Mouse (Mus musculus): ENCODE measurements around the gene Dnajc2. TPM values are rescaled to one million over a fixed set of nuclear protein-coding genes. Genes with fewer than 3 reads are reported as not detected.

The Dnajc2 gene
- polyA plus RNA-seq, 1 experiment, result 22.3 TPM

DNA sequence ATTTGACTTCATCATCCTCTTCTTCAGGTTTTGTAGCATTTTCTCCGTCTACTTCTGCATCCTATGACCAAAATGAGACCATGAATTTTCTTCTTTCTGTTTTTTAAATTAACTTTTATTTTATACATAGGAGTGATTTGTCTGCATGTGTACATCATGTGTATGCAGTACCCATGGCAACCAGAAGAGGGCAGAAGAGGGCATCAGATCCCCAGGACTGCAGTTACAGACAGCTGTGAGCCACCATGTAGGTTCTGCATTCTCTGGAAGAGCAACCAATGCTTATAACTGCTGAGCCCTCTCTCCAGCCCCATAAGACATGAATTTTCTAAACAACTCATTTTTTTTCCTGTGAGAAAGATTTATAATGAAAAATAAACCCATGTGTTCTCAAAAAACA is 28.9 kb upstream of the Dnajc2 start:
- Histone ChIP-seq H3K4me3 (ENCODE audit: insufficient read depth, poor library complexity, severe bottlenecking) (no peak overlapping the region), H3K79me3 (ENCODE audit: low read depth) (no peaks in the 10 kb centered on the region), H3K36me3 (ENCODE audit: control insufficient read depth, insufficient read depth) (no peaks in the 10 kb centered on the region), H3ac (ENCODE audit: control insufficient read depth, insufficient read length, low read depth) (no peak overlapping the region), H3K79me2 (ENCODE audit: control insufficient read depth, insufficient read depth) (no peaks in the 10 kb centered on the region), H3K27me3 (ENCODE audit: control insufficient read depth, insufficient read depth, insufficient read length) (no peaks in the 10 kb centered on the region)
- TF ChIP-seq USF1 (IDR thresholded peaks at IDR 0.05; ENCODE audit: low read depth) (no peak), CTCF (IDR thresholded peaks at IDR 0.05; ENCODE audit: control insufficient read depth, insufficient read depth, insufficient read length) (no peak), FOSL1 (IDR thresholded peaks at IDR 0.05; ENCODE audit: insufficient read depth, low read length, poor library complexity, severe bottlenecking) (no peak), MYOG (IDR thresholded peaks at IDR 0.05; ENCODE audit: control insufficient read depth, extremely low read depth, insufficient read length) (no peak), CEBPB (IDR thresholded peaks at IDR 0.05; ENCODE audit: low read depth) (no peak), MYOD1 (IDR thresholded peaks at IDR 0.05; ENCODE audit: control insufficient read depth, insufficient read length, low read depth) (no peak), MAX (IDR thresholded peaks at IDR 0.05) (no peak)

DNA sequence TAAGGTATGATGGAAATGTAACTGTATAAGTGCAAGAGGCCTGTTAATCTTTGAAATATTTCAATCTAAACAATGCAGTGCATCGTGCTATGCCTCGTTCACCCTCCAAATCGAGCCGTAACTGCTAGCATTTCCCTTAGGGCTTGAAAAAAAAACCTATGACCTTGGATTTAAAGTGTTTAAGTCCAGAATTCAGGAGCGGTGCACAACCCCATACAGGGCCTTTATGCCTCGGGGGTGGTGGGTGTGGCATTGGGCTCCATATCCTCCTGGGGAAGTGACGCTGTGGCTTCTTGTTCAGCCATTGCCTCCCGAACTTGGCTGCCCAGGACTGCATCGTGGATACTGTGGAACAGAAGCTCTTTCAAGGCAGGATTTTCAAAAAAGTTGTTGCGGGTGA is 25.9 kb upstream of the Dnajc2 start:
- Histone ChIP-seq H3K36me3 (ENCODE audit: control insufficient read depth, insufficient read depth) (no peaks in the 10 kb centered on the region), H3K27me3 (ENCODE audit: control insufficient read depth, insufficient read depth, insufficient read length) (no peaks in the 10 kb centered on the region), H3K79me3 (ENCODE audit: low read depth) (no peaks in the 10 kb centered on the region), H3K4me3 (ENCODE audit: insufficient read depth, poor library complexity, severe bottlenecking) (no peak overlapping the region), H3ac (ENCODE audit: control insufficient read depth, insufficient read length, low read depth) (no peak overlapping the region), H3K79me2 (ENCODE audit: control insufficient read depth, insufficient read depth) (no peaks in the 10 kb centered on the region)
- TF ChIP-seq MYOD1 (IDR thresholded peaks at IDR 0.05; ENCODE audit: control insufficient read depth, insufficient read length, low read depth) (no peak), MYOG (IDR thresholded peaks at IDR 0.05; ENCODE audit: control insufficient read depth, extremely low read depth, insufficient read length) (no peak), CTCF (IDR thresholded peaks at IDR 0.05; ENCODE audit: control insufficient read depth, insufficient read depth, insufficient read length) (no peak), CEBPB (IDR thresholded peaks at IDR 0.05; ENCODE audit: low read depth) (no peak), MAX (IDR thresholded peaks at IDR 0.05) (no peak), FOSL1 (IDR thresholded peaks at IDR 0.05; ENCODE audit: insufficient read depth, low read length, poor library complexity, severe bottlenecking) (no peak), USF1 (IDR thresholded peaks at IDR 0.05; ENCODE audit: low read depth) (no peak)

DNA sequence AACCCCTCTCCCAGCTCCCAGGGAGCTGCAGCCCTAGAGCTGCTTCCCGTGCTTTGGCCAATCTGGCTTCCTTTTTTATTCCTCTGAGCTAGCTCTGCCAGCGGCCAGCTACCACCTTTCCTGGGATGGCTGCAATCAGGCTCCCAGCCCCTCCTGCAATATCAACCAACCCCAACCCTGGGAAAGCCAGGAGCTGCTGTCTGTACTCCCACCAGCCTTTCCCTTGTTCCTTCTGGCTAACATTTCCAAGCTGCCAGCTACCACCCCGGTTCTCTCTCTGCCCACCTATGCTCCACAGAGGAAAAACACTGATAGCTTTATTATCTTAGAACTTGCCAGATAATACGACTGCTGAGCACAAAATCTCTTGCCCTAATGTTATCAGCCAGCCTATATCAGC is 19.8 kb upstream of the Dnajc2 start:
- TF ChIP-seq MYOD1 (IDR thresholded peaks at IDR 0.05; ENCODE audit: control insufficient read depth, insufficient read length, low read depth) (no peak), MYOG (IDR thresholded peaks at IDR 0.05; ENCODE audit: control insufficient read depth, extremely low read depth, insufficient read length) (no peak), CTCF (IDR thresholded peaks at IDR 0.05; ENCODE audit: control insufficient read depth, insufficient read depth, insufficient read length) (no peak), CEBPB (IDR thresholded peaks at IDR 0.05; ENCODE audit: low read depth) (no peak), USF1 (IDR thresholded peaks at IDR 0.05; ENCODE audit: low read depth) (no peak), MAX (IDR thresholded peaks at IDR 0.05) (no peak), FOSL1 (IDR thresholded peaks at IDR 0.05; ENCODE audit: insufficient read depth, low read length, poor library complexity, severe bottlenecking) (no peak)
- H3ac ChIP-seq (ENCODE audit: control insufficient read depth, insufficient read length, low read depth), result no peak overlapping the region
- H3K79me3 ChIP-seq (ENCODE audit: low read depth), result no peaks in the 10 kb centered on the region
- H3K36me3 ChIP-seq (ENCODE audit: control insufficient read depth, insufficient read depth), result peaks cover 49% of the 10 kb centered on the region
- no peaks in the 10 kb centered on the region for H3K27me3 ChIP-seq (ENCODE audit: control insufficient read depth, insufficient read depth, insufficient read length)
- no peaks in the 10 kb centered on the region for H3K79me2 ChIP-seq (ENCODE audit: control insufficient read depth, insufficient read depth)
- no peak overlapping the region for H3K4me3 ChIP-seq (ENCODE audit: insufficient read depth, poor library complexity, severe bottlenecking)

DNA sequence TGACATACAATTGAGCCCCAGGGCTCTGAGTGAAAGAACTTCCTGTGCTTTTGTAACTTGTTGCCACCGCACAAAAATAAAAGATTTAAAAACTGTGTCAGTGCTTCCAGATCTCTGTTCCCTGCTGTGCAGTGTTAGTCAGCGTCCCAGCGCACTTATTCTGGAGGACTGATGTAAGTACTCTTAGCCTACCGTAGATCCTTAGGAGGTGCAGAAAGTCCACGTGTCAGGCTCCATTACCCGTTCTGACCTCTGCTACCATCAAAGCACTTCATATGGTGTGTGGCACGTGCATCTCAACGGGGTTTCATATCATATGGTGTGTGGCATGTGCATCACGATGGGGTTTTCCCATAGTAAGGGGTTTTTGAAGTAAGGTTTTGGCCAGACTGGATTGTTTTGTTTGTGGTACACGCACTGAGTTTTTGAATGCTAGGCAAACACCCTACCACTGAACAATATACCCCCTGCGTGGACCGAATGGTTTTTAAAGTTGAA is 18.7 kb upstream of the Dnajc2 start:
- Histone ChIP-seq H3K4me3 (ENCODE audit: insufficient read depth, poor library complexity, severe bottlenecking) (no peak overlapping the region), H3K36me3 (ENCODE audit: control insufficient read depth, insufficient read depth) (peaks cover 60% of the 10 kb centered on the region), H3ac (ENCODE audit: control insufficient read depth, insufficient read length, low read depth) (no peak overlapping the region), H3K27me3 (ENCODE audit: control insufficient read depth, insufficient read depth, insufficient read length) (no peaks in the 10 kb centered on the region), H3K79me2 (ENCODE audit: control insufficient read depth, insufficient read depth) (no peaks in the 10 kb centered on the region), H3K79me3 (ENCODE audit: low read depth) (no peaks in the 10 kb centered on the region)
- TF ChIP-seq FOSL1 (IDR thresholded peaks at IDR 0.05; ENCODE audit: insufficient read depth, low read length, poor library complexity, severe bottlenecking), result no peak
- no peak for TF ChIP-seq MYOG (IDR thresholded peaks at IDR 0.05; ENCODE audit: control insufficient read depth, extremely low read depth, insufficient read length)
- no peak for TF ChIP-seq MYOD1 (IDR thresholded peaks at IDR 0.05; ENCODE audit: control insufficient read depth, insufficient read length, low read depth)
- TF ChIP-seq USF1 (IDR thresholded peaks at IDR 0.05; ENCODE audit: low read depth), result no peak
- TF ChIP-seq CEBPB (IDR thresholded peaks at IDR 0.05; ENCODE audit: low read depth), result no peak
- TF ChIP-seq CTCF (IDR thresholded peaks at IDR 0.05; ENCODE audit: control insufficient read depth, insufficient read depth, insufficient read length), result no peak
- no peak for TF ChIP-seq MAX (IDR thresholded peaks at IDR 0.05)

DNA sequence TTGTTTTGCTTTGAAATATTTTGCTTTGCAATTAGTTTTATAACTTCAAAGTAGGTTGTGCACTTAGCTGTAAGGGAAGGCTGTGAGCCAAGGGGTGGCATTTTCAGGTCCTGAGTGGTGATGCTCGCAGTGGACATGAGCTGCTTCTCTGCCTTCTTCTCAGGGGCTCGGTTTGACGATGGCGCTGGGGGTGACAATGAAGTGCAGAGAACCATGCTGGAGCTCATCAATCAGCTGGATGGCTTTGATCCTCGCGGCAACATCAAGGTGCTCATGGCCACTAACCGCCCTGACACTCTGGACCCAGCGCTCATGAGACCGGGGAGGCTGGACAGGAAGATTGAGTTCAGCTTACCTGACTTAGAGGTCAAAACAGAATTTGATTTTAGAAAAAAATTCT is 17.9 kb upstream of the Dnajc2 start:
- no peaks in the 10 kb centered on the region for H3K79me3 ChIP-seq (ENCODE audit: low read depth)
- H3K36me3 ChIP-seq (ENCODE audit: control insufficient read depth, insufficient read depth), result peaks cover 68% of the 10 kb centered on the region
- H3ac ChIP-seq (ENCODE audit: control insufficient read depth, insufficient read length, low read depth), result no peak overlapping the region
- H3K4me3 ChIP-seq (ENCODE audit: insufficient read depth, poor library complexity, severe bottlenecking), result no peak overlapping the region
- no peaks in the 10 kb centered on the region for H3K79me2 ChIP-seq (ENCODE audit: control insufficient read depth, insufficient read depth)
- no peaks in the 10 kb centered on the region for H3K27me3 ChIP-seq (ENCODE audit: control insufficient read depth, insufficient read depth, insufficient read length)
- no peak for TF ChIP-seq FOSL1 (IDR thresholded peaks at IDR 0.05; ENCODE audit: insufficient read depth, low read length, poor library complexity, severe bottlenecking)
- no peak for TF ChIP-seq CEBPB (IDR thresholded peaks at IDR 0.05; ENCODE audit: low read depth)
- no peak for TF ChIP-seq MYOD1 (IDR thresholded peaks at IDR 0.05; ENCODE audit: control insufficient read depth, insufficient read length, low read depth)
- TF ChIP-seq CTCF (IDR thresholded peaks at IDR 0.05; ENCODE audit: control insufficient read depth, insufficient read depth, insufficient read length), result no peak
- no peak for TF ChIP-seq MYOG (IDR thresholded peaks at IDR 0.05; ENCODE audit: control insufficient read depth, extremely low read depth, insufficient read length)
- no peak for TF ChIP-seq USF1 (IDR thresholded peaks at IDR 0.05; ENCODE audit: low read depth)
- no peak for TF ChIP-seq MAX (IDR thresholded peaks at IDR 0.05)

DNA sequence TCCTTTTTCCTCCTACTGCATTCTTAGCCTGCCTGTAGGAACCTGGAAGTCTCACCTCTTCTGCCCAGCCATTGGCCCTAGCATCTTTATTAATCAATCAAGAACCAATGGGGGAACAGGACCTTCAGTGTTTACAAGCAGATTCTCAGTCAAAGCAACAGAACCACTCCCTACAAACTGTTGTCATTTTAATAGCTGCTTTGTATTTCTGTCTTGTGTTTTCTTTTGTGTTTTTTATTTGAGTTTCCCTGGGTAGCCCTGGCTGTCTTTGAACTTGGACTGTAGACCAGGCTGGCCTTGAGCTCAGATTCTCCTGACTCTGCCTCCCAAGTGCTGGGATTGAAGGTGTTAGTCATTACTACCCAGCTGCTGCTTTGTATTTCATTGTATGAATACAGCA is 7.1 kb upstream of the Dnajc2 start:
- H3K79me3 ChIP-seq (ENCODE audit: low read depth), result peaks cover 64% of the 10 kb centered on the region
- H3K79me2 ChIP-seq (ENCODE audit: control insufficient read depth, insufficient read depth), result peaks cover 90% of the 10 kb centered on the region
- H3K4me3 ChIP-seq (ENCODE audit: insufficient read depth, poor library complexity, severe bottlenecking), result no peak overlapping the region
- H3K36me3 ChIP-seq (ENCODE audit: control insufficient read depth, insufficient read depth), result peaks cover 43% of the 10 kb centered on the region
- TF ChIP-seq MAX (IDR thresholded peaks at IDR 0.05) (no peak), USF1 (IDR thresholded peaks at IDR 0.05; ENCODE audit: low read depth) (no peak), MYOG (IDR thresholded peaks at IDR 0.05; ENCODE audit: control insufficient read depth, extremely low read depth, insufficient read length) (no peak), FOSL1 (IDR thresholded peaks at IDR 0.05; ENCODE audit: insufficient read depth, low read length, poor library complexity, severe bottlenecking) (no peak), MYOD1 (IDR thresholded peaks at IDR 0.05; ENCODE audit: control insufficient read depth, insufficient read length, low read depth) (no peak), CEBPB (IDR thresholded peaks at IDR 0.05; ENCODE audit: low read depth) (no peak), CTCF (IDR thresholded peaks at IDR 0.05; ENCODE audit: control insufficient read depth, insufficient read depth, insufficient read length) (no peak)
- H3ac ChIP-seq (ENCODE audit: control insufficient read depth, insufficient read length, low read depth), result no peak overlapping the region
- no peaks in the 10 kb centered on the region for H3K27me3 ChIP-seq (ENCODE audit: control insufficient read depth, insufficient read depth, insufficient read length)
